Mouse (Mus musculus) urinary bladder, postnatal 25 days (tissue): Measurements from ENCODE around the gene S100pbp.
"Not testable (repeated sequence)": the region's sequence is repeated elsewhere in the genome, so short reads cannot be mapped to it uniquely, and the experiment has no call there.

Source experiments
- DNase-seq: peaks from one replicate; pipeline ENCODE4 v3.0.0; 2022; ENCODE audit warnings: low spot score

S100pbp gene

DNA sequence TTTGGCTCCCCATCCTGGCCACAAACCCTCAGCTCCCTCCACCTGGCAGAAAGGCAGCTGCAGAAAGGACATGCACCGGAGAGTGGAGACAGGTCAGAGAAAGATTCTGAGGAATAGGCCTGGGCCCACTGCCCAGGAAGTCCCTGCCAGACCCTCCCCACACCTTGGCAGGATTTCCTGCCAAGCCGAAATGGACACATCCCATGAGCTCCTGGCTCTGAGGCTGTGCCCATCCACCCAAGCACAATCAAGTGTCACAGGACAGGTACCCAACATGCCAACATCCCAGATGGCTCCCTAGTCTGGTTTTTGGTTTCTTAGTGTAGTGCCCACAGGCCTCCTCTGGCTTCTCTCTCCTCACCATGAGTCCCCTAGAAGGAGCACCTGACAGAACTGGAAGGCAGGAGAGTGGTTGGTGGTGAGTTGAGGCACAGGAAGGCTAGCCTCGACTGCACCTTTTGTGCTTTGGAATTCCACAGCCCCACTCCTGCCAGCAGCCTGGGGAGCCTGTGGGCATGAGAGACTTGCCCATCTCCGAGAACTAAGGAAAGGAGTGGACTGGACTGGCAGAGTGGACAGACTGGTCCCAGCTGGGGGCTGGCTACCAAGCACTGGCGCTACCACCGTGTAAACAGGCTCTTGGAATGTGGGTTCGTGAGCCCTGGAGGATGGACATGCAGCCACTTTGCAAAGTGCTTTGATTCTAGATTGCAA, 31.0 kb upstream of the S100pbp start:
- no peak for DNase-seq

DNA sequence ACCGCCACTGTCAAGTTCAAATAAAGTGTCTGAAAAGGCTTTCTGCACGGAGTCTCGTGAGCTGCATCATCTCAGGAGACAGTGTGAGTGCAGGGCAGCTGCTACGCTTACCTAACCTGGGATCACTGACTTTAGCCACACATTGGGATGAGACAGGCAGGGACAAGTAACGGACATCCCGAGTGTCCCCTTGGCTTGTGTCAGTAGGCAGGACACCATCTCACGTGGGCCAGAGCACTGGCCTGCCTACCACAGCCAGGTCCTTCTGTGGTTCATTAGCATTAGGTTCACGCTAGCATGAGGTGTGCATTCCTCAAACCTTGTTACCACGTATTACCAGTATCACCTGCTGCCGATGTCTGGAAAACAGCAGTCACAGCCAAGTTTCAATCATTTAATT, 29.7 kb upstream of the S100pbp start:
- DNase-seq: no peak

DNA sequence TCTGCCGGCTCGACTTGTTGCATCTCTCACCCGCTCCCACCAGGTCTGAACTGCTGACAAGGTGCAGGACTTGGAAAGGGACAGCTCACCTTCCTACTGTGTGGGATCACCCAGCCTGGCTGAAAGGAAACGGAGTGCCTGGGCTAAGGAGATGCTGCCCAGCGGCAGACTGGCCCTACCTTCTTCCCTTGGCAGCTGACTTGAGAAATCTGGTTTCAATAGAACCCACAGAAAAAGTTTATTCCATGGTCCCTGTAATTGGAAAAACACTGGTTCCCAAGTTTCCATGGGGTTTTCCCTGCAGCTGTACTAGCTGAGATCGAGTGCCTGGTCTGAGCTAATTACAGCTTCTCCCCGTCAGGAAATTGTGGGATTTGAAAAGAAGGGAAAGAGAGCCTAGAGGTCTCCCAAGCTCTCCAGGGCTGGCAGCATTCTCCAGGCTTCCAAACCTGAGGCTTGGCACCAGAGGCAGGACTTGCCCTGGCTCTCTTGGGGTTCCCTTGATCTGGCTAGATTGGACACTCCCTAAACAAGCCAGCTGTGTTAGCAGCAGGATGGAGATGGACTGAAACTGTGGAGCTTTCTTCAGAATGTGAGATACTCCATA, 29.1 kb upstream of the S100pbp start:
- DNase-seq: no peak

DNA sequence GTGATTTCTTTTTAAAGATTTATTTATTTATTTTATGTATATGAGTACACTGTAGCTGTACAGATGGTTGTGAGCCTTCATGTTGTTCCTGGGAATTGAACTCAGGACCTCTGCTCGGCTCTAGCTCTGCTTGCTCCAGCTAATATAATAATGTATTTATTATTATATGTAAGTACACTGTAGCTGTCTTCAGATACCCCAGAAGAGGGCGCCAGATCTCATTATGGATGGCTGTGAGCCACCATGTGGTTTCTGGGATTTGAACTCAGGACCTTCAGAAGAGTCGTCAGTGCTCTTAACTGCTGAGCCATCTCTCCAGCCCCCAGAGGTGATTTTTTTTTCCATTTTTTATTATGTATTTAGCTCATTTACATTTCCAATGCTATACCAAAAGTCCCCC, 23.0 kb upstream of the S100pbp start:
- DNase-seq: not testable (repeated sequence)

DNA sequence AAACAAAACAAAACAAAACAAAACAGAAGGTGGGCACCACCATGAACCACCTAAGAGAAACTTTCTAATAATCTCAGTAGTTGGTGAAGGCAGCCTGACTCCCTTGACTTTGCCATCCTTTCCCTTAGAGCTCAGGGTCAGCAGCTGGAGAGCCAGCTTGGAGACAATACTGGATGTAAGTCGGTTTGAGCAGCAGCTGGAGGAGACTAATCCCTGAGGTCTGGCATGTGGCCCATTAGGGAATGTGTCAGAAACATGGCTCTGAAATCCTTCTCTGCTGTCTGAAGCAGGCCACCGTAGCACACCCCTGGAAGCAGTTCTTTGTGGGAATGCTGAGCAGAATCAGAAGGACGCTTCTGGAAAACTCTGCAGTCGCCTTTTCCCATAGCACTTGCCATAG, 21.9 kb upstream of the S100pbp start:
- no peak for DNase-seq

DNA sequence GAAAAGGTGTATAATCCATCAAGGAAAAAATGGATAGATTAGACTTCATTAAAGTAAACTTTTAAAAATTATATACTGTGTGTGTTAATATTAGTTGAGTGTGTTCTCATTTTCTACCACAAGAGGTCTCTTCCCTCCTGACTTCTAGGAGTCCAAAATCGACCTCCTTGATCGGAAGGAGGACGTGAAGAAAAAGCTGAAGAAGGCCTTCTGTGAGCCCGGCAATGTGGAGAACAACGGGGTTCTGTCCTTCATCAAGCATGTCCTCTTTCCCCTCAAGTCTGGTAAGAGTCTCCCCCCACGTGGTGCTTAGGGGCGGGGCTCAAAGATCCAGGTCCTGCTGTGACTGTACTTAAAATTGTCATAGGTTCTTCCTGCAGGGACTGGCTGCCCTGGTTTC, 20.0 kb upstream of the S100pbp start:
- DNase-seq: no peak

DNA sequence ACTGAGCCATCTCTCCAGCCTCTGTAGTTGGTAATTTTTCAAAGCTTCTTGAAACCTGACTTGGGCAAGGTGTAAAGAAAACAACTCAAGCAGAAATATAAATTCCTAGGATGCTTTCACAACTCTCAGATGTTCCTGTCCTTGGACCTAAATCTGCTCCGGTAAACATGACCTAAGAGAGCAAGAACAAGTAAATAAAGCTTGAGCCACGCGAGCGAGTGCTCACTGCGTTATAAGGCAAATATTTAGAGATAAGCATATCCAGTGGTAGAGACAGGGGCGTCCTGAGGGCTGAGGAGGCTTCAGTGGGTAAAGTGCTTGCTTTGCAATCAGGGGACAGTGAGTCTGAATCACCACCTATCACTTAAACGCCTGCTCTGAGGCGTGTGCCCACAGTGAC, 17.3 kb upstream of the S100pbp start:
- no peak for DNase-seq

DNA sequence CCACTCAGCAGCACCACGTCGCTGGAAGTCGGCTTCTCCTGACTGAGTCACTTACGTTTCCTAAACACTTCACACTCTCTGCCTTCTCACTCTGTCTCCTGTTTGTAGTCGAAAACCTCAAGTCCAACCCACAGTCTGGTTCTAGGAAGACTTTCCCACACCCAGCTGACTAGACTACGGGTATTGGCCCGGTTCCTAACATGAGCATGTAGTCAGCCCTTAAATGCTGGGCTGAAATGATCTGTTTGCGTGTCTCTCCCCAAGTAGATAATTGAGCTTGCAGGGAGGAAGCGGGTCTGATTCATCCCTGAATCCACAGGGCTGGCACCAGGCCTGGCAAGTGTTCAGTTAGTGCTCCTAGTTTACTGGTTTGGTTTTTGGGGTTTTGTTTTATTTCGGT, 15.1 kb upstream of the S100pbp start:
- DNase-seq: no peak

DNA sequence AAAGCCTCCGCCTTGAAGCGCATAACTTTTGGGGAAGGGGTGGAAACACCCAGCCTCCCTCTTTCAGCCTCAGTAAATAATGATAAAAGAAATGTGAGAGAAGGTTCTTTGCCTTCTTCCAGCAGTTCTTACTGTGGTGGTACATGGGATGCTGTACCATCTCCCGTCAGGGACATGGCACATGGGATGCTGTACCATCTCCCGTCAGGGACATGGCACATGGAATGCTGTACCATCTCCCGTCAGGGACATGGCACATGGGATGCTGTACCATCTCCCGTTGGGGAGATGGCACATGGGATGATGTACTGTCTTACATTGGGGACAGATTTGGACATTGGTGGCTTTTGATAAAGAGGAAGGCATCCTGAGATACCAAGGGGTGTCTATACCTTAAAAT, 8.0 kb upstream of the S100pbp start:
- DNase-seq: no peak

DNA sequence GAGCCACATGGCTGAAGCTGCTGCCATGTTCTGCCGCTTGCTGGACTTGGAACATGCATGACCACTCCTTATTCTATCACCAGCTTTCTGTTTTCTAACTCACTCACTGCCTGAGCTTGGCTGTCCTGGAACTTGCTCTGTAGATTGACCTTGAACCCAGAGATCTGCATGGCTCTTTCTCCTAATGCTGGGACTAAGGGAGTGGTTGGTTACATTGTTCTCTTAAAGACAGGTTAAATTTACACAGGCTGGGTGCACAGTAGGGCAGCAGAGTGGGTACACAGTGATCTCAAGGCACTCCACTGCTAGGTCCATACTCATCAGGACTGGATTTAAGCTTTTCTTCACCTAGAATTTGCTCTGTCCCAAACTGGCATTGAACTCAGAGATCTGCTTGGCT, 4.8 kb upstream of the S100pbp start:
- DNase-seq: no peak

DNA sequence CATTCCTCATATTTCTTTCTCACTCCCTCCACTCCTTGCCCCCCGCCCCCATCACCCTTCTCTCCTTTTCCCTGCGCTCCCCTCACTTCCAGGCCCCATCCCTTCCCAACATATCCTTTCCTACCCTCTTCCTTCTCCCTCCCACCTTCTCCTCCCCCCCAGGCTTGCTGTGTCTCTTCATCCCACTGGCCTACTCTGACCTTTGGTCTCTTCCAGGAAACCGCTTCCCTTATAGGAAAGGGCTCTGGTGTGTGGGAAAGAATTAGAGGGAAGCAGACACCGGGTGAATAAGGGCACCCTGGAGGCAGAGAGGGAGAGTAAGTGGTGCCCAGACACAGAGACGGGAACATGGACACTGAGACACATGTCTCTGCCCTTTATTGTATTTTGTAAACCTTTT, 2.2 kb upstream of the S100pbp start:
- DNase-seq: no peak

DNA sequence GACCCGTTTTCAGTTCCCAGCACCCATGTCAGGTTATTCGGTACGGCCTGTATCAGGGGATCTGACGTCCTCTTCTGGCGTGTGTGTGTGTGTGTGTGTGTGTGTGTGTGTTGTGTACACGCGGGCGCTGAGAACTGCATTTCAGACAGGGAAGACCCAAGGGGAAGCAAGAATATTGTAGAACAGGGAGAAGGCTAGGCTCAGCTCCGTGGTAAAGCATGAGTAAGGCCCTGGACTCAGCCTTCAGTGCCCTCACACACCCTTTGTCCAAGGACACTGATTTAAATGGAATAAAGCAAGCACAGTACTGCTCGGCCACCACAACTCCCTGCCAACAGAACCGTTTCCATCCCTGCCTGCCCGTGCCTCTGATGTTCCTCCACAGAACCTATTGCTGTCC, 1.0 kb upstream of the S100pbp start:
- no peak for DNase-seq

DNA sequence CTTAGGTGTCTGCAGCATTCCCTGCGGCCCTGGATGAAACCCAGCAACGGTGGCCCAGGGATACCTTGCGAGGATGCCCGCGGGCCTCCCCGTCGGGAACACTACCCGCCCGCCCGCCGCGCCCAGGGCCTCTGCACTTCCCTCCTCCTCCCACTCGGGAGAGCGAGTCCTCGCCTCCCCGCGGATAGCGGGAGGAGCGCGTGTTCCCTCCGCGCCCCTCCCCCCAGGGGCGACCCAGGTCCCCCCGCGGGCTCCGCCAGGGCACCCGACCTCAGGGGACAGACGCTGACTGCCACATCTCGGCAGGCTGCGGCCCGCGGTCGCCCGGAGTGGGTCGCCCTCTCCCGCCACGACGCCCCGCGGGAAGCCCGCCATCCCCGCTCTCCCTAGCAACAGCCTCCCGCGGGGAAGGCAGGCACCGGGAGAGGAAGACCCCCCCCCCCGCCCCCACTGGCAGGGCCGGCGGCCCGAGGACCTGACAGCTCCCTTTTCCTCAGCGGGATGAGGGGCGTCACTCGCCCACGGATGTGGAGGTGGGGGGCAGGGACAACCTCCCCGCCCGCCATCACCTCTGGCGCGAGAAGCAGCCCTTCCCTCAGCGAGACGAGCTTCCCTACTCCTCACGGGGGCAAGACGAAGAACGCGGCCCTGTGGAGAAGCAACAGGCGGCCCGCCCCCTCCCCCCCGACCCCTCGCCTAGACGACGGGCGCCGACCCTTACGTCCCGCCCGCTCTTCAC, 555 bp downstream of the S100pbp start:
- DNase-seq: peak; percentile 53

DNA sequence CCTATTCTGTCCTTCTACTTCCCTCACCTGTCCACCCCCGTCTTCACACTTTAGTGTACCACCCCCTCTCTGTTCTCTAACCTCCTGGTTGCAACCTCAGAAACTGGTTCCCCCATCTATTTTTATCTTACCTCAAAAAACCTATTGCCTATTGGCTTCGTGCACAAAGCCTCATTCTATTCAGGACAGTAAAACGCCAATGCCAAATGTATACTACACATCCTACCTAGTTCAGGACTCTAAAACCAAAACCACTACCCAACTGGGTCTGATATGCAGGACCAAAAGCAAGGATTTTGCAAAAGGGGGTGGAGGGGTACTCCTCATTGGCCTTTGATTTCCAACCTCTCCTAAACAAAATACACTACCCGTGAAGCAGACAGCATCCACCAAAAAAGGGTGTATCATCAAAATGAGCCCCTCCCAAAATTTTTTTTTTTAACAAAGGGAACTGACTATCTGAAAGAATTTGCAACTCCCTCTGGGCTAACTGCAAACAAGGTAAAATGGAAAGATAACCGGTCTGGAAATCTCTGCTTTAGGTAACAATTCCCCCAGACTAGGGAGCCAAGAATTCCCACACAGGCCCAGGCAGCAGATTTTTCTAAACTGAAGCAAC, 1.4 kb downstream of the S100pbp start:
- DNase-seq: no peak

DNA sequence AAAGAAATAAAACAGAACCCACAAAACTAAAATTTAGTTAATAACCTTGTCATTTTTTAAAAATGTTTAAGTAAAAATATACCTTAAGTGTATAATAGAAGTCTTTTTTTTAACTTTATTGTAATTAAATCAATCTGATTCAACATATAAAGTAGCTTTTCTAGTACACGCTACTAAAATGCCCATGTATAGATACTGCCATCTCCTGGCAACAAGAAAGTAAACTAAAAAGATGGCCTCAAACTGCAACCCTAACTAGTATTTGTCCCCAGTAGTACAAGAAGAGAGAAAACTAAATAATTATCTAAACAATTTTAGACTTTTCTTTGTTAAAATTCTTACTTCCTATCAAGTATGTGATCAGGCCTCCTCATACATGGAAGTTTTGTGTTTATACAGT, 10.0 kb downstream of the S100pbp start:
- DNase-seq: no peak

DNA sequence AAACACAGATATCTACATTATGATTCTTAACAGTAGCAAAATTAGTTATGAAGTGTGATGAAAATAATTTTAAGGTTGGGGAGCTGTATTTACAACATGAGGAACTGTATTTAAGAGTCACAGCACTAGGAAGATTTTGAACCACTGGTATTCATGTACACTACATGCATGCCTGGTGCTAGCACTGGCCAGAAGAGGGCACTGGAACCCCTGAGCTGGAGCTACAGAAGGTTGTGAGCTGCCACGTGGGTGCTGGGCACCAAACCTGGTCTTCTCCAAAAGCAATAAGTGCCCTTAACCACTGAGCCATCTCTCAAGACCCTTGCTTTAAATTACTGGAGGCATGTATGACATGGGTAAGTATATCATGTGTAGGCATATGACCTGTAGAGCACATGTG, 17.0 kb downstream of the S100pbp start:
- DNase-seq: no peak

DNA sequence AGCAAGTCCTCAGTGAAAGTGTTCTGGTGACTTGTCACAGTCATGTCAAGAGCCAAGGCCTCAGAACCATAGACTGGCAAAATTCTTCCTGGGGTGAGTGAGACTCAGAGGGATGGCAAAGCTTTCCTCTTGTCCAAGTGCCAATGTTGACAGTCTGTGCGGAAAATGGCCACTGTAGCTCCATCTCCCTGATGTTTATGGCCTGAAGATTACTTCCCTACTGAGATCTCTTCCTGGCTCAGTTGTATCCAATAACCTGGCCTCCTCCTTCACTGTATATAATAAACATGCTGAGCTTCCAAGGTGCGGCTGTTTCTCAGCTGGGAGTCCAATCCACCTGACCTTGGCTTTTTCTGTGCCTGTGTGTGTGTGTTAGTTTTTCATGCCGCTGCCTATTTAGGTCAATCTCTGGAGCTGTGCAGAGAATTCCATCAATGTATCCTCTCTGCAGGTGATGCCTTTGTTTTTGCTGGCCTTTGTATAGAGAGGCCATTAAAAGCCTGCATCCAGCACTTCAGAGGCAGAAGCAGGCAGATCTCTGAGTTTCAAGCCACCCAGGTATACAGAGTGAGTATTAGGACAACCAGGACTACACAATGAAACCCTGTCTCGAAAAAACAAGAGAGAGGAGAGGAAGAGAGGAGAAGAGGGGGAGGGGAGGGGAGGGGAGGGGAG, 27.8 kb downstream of the S100pbp start:
- DNase-seq: no peak

DNA sequence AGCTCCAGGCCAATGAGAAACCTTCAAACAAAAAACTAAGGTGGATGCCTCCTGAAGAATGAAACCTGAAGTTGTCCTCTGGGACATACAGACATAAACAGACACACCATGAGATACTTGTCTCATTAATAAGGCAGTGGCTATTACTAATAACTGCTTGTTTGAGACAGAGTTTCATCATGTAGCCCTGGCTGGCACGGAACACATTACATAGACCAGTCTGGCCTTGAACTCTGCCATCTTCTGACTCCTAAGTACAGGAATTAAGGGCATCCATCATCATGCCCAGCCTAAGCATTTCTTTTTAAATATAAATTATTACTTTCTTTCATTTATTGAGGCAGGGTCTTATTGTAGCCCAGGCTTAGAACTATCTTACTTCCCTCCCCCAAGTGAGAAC, 28.5 kb downstream of the S100pbp start:
- no peak for DNase-seq

DNA sequence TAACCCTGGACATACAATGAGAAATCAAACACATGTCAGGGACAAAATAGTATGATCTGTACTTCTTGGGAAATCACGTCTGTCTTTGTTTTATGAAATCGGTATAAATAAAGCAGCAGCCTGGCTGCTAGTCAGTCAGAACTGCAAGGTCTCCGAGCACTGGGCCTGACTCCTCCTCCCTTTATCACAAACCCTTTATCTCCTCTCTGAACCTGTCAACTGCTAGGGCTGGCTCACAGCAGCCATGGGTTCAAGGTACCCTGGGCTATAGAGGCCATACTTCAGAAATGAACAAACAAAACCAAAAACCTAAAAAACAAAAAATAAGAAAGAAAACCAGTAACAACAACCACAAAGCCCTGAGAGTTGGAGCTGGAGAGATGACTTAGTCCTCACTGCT, 31.0 kb downstream of the S100pbp start:
- no peak for DNase-seq

DNA sequence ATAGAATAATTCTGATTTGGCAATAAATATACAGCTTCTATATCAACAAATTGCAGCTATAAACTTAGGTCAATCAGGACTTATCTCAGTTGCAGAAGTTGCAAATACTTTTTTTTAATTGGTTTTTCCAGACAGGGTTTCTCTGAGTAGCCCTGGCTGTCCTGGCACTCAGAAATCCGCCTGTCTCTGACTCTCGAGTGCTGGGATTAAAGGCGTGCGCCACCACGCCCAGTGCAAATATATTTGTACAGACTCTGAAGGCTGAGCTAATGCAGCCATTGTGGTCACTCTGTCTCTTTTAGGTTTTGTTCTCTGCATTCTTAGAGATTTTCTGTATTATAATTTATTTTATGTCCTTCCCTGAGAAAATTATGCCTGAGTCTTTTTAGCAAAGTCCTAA, 32.0 kb downstream of the S100pbp start:
- DNase-seq: no peak

DNA sequence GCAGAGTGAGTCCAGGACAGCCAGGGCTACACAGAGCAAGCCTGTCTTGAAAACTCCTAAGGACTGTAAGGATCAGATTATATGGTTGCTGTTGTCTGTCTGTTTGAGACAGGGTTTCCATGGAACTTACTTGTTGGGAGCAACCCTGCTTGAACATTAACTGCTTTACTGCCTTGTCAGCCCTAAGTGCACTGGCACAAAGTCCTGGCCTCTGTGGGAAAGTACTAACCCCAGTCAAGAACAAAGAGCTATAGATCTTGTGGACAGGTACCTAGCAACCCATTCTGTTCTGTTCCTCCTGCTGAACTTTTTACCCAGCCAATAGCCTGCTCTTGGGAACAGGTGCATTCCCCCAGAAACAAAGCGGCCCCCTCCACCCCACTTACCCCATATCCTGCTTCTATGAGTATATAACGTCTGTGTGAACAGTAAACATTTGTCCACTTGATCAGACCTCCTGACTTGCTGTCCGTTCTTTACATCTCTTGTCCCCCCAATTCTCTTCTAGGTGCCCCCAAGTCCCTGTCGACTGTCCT, 38.2 kb downstream of the S100pbp start:
- DNase-seq: no peak

DNA sequence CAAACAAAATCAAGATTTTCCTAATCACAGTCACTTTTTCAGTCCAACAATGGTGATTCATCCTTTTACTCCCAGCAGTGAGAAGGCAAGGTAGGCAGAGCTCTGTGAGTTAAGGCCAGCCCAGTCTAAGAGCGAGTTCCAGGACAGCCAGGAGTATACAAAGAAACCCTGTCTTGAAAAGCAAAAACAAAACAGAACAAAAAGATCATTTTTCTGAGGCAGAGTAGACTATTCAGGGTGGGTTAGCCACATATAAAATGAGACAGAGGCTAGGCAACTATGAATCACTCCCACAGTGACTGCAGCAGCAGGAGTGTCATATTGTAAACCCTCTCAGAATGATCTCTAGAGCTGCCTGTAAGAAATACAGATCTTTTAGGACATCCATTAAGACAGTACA, 40.2 kb downstream of the S100pbp start:
- no peak for DNase-seq
